Mouse (Mus musculus) lung, adult 2 months (tissue): ENCODE measurements at regions not wholly inside any gene's neighbourhood (a gene's known extent, or its start where the extent isn't known, plus 50 kb on each side); places are given as distances from the start of the nearest gene placed in this dataset.

Experiments
- DNase-seq: peaks from one replicate; pipeline ENCODE4 v3.0.0; 2022
- H3K4me1 ChIP-seq: fragments of 200-500 bp; 2 replicates; pipeline ENCODE4 v1.6.1; 2011; ENCODE audit warnings: low read length; ENCODE audit not compliant: control insufficient read depth, insufficient read depth
- H3K4me3 ChIP-seq: fragments of 200-500 bp; replicated peaks from 2 replicates; pipeline ENCODE3; 2011; ENCODE audit warnings: low read depth, mild to moderate bottlenecking, control low read depth, low read length; ENCODE audit errors: extremely low read depth
- CTCF ChIP-seq: fragments of 200-500 bp; IDR thresholded peaks from 2 replicates; pipeline ENCODE4 v1.5.1; 2011; ENCODE audit warnings: mild to moderate bottlenecking, low read length, control low read depth; ENCODE audit not compliant: insufficient read depth
- POLR2A ChIP-seq: fragments of 200-500 bp; IDR thresholded peaks from 2 replicates; pipeline ENCODE4 v1.6.1; 2011; ENCODE audit warnings: low read depth, mild to moderate bottlenecking, control low read depth, low read length, borderline replicate concordance; ENCODE audit errors: extremely low read depth
- WGBS: fragments of 180-500 bp; shearing (Covaris S2); methylation state at CpG from one replicate; pipeline ENCODE4 v1.1.7; 2018; 5-methylcytosine and 5-hydroxymethylcytosine counted together

DNA sequence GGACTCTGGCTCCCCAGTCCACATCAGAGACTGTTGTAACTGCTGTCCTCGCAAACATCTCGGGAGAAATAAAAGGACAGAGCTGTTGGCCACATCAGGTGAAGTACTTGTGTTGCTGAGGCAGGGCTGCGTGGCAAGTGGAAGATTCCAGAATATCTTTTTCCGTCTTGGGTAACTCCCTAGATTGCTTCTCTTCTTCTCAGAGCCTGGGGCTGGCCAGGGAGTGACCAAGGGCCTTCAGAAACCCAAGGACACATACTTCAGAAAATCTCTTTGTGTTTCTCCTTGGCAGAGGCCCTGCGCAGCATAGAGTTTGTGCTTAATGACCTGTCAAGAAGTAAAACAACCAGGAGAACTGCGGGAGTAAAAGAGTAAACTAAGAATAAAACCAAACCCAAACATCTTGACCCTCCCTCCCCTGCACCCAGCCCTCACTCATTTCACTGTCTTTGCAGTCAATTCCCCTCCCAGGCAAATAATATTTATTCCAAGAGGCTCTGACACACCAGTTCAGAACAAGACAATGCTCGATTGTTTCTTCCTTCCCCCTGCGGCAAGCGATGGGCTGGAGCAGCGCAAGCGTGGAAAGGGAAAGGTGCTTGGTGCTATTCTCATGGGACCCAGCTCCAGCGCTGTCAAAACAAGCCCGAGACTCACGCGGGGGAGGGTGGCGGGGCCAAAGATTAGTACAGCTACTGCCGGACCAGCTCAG lies 223.6 kb upstream of the Tmem45b start:
- no peak for DNase-seq
- TF ChIP-seq CTCF: no peak
- TF ChIP-seq POLR2A: no peak
- Histone ChIP-seq H3K4me1 (peaks cover 11% of the 10 kb centered on the region), H3K4me3 (no peak overlapping the region)
- 21% methylated on average over 17 of the region's 17 CpGs for WGBS

GRCm38 (mm10) chr9:31686466-31686865 lies 222.2 kb upstream of the Tmem45b start:
- no peak for TF ChIP-seq POLR2A
- no peak for TF ChIP-seq CTCF
- no peak overlapping the region for H3K4me3 ChIP-seq
- no peak for DNase-seq
- 77% methylated on average over 5 of the region's 5 CpGs for WGBS
- peaks cover 11% of the 10 kb centered on the region for H3K4me1 ChIP-seq

DNA sequence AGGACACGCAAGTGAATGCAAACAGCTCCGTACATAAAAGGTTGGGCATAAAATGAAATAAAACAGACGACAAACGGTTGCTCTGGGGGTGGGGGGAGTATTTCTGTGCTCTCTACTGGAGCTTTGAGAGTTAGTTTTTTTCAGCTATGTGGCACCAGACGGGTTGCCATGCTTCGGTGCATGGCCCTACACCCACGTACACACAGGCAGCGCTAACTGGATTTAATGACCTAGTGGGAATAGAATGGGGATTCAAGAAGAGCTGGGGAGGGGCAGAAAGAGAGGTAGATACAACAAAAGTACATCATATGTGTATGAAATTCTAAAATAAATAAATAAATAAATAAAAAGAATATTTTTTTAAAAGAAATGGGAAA lies 220.5 kb upstream of the Tmem45b start:
- TF ChIP-seq CTCF (no peak), POLR2A (no peak)

GRCm38 (mm10) chr9:31684099-31684811 lies 220.0 kb upstream of the Tmem45b start:
- Histone ChIP-seq H3K4me1 (peaks cover 11% of the 10 kb centered on the region), H3K4me3 (no peak overlapping the region)
- TF ChIP-seq POLR2A (no peak), CTCF (no peak)
- 37% methylated on average over 18 of the region's 18 CpGs for WGBS
- no peak for DNase-seq

More for the DNA sequence above, 220.5 kb upstream of the Tmem45b start:
- no peak overlapping the region for H3K4me3 ChIP-seq
- peaks cover 11% of the 10 kb centered on the region for H3K4me1 ChIP-seq
- no peak for DNase-seq
- WGBS: 80% methylated on average over 8 of the region's 8 CpGs

GRCm38 (mm10) chr9:31683302-31684081 lies 219.2 kb upstream of the Tmem45b start:
- Histone ChIP-seq H3K4me3 (no peak overlapping the region), H3K4me1 (peaks cover 11% of the 10 kb centered on the region)
- 12% methylated on average over 19 of the region's 19 CpGs for WGBS
- DNase-seq: no peak
- no peak for TF ChIP-seq POLR2A
- TF ChIP-seq CTCF: no peak

DNA sequence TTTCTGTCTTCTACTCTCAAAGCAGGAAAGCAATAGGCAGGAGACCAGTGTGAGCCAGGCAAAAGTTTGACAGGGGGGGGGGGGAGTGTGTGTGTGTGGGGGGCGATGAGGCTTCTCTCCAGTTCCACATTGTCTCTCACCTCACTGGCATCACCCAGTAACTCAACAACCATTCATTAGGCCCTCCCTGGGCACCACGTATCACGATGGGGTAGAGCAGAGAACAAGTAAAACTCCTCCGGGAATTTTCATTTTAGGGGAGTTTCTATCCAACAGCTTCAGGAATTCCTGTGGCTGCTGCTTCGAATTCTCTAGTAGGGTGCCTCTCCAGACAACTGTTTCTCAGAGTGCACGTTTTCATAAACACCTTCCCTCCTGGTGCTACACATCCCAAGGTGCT lies 218.6 kb upstream of the Tmem45b start:
- Histone ChIP-seq H3K4me1 (peaks cover 11% of the 10 kb centered on the region), H3K4me3 (no peak overlapping the region)
- no peak for DNase-seq
- TF ChIP-seq CTCF (no peak), POLR2A (no peak)
- WGBS: 65% methylated on average over 6 of the region's 6 CpGs

- Histone ChIP-seq H3K4me3 (no peak overlapping the region), H3K4me1 (no peaks in the 10 kb centered on the region)
- TF ChIP-seq CTCF: no peak
- TF ChIP-seq POLR2A: no peak
- DNase-seq: no peak
Observed at GRCm38 (mm10) chr9:31677150-31677549, 212.9 kb upstream of the Tmem45b start.

- TF ChIP-seq POLR2A: no peak
- no peak for TF ChIP-seq CTCF
- no peaks in the 10 kb centered on the region for H3K4me1 ChIP-seq
- DNase-seq: no peak
- 60% methylated on average over 2 of the region's 2 CpGs for WGBS
- H3K4me3 ChIP-seq: no peak overlapping the region
Observed at GRCm38 (mm10) chr9:31659026-31659425, 194.8 kb upstream of the Tmem45b start.

DNA sequence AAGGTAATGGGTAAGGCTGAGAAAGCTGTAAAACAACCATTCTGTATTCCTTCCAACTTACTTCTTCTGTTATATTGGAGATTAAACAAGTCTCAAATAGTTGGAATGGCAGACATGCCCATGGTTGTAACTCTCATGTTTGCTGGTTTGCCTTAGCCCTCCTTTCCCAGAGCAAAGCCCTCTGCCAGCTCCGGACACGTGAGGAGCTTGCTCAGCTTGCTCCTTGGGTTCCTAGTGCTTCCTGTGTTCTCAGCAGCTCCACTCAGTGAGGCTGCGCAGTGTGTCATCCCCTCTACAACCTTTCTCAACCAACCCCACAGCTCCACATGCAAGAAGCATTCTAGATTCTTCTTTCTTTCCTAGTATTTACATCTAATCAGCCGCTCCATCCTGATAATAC lies 193.3 kb upstream of the Tmem45b start:
- Histone ChIP-seq H3K4me3 (no peak overlapping the region), H3K4me1 (no peaks in the 10 kb centered on the region)
- TF ChIP-seq POLR2A (no peak), CTCF (no peak)
- no peak for DNase-seq
- 84% methylated on average over 4 of the region's 4 CpGs for WGBS
